Mouse (Mus musculus) neural tube, embryonic 13.5 days (tissue): ENCODE measurements around the gene 0610009B22Rik. TPM values are rescaled to one million over a fixed set of nuclear protein-coding genes. Genes with fewer than 3 reads are reported as not detected.
"Not testable (repeated sequence)": the region's sequence is repeated elsewhere in the genome, so short reads cannot be mapped to it uniquely, and the experiment has no call there.

Experiments used
- ATAC-seq: fragments of 200-750 bp; cut with Nextera tagmentation; 2 replicates; pipeline ENCODE4 v1.8.0; 2017; ENCODE audit warnings: low read depth, mild to moderate bottlenecking, moderate TSS enrichment, moderate library complexity
- H3K27ac ChIP-seq: fragments of 300-500 bp; sonication (generic); replicated peaks from 2 replicates; pipeline ENCODE4 v1.5.1; 2015; ENCODE audit warnings: moderate library complexity, mild to moderate bottlenecking, inconsistent platforms
- H3K27me3 ChIP-seq: fragments of 300-500 bp; sonication (generic); 2 replicates; pipeline ENCODE4 v1.6.1; 2015; ENCODE audit warnings: mild to moderate bottlenecking, inconsistent platforms
- H3K36me3 ChIP-seq: fragments of 300-500 bp; sonication (generic); 2 replicates; pipeline ENCODE4 v1.6.1; 2015; ENCODE audit warnings: mild to moderate bottlenecking, inconsistent platforms
- H3K4me1 ChIP-seq: fragments of 300-500 bp; sonication (generic); replicated peaks from 2 replicates; pipeline ENCODE4 v1.6.1; 2015; ENCODE audit warnings: inconsistent platforms
- H3K4me2 ChIP-seq: fragments of 300-500 bp; sonication (generic); 2 replicates; pipeline ENCODE4 v1.6.1; 2015; ENCODE audit warnings: inconsistent platforms, mild to moderate bottlenecking, moderate library complexity
- H3K4me3 ChIP-seq: fragments of 300-500 bp; sonication (generic); 2 replicates; pipeline ENCODE4 v1.5.1; 2015; ENCODE audit warnings: mild to moderate bottlenecking, inconsistent platforms
- H3K9ac ChIP-seq: fragments of 300-500 bp; sonication (generic); 2 replicates; pipeline ENCODE4 v1.6.1; 2015; ENCODE audit warnings: moderate library complexity, mild to moderate bottlenecking, inconsistent platforms
- H3K9me3 ChIP-seq: fragments of 300-500 bp; sonication (generic); 2 replicates; pipeline ENCODE4 v1.6.1; 2016; ENCODE audit warnings: inconsistent platforms
- WGBS: fragments of 180-500 bp; shearing (Covaris S2); methylation state at CpG from one replicate; pipeline ENCODE4 v1.1.7; 2015; 5-methylcytosine and 5-hydroxymethylcytosine counted together
- polyA plus RNA-seq: library from polyadenylated mRNA; unstranded; fragments of >200 nt; fragmentation: Nextera tagmentation; extraction: Ambion mirVana; gene quantifications from 2 replicates; pipeline ENCODE4 v1.2.1, GENCODE M21; 2015

0610009B22Rik gene
- polyA plus RNA-seq, 1 experiment from 2014 or later = 136 TPM

GRCm38 (mm10) chr11:51681324-51681975, 7.2 kb downstream of the 0610009B22Rik start:
- 39% methylated on average over 13 of the region's 13 CpGs for WGBS
- H3K27ac ChIP-seq = no peak overlapping the region
- no peaks in the 10 kb centered on the region for H3K9me3 ChIP-seq
- H3K36me3 ChIP-seq = peaks cover 13% of the 10 kb centered on the region; the same call in 1 of the 2 replicates
- no peak; the same call in 1 of the 2 replicates for ATAC-seq
- no peaks in the 10 kb centered on the region for H3K4me1 ChIP-seq
- H3K9ac ChIP-seq = no peak overlapping the region
- no peaks in the 10 kb centered on the region for H3K27me3 ChIP-seq
- no peak overlapping the region for H3K4me2 ChIP-seq
- H3K4me3 ChIP-seq = no peak overlapping the region

DNA sequence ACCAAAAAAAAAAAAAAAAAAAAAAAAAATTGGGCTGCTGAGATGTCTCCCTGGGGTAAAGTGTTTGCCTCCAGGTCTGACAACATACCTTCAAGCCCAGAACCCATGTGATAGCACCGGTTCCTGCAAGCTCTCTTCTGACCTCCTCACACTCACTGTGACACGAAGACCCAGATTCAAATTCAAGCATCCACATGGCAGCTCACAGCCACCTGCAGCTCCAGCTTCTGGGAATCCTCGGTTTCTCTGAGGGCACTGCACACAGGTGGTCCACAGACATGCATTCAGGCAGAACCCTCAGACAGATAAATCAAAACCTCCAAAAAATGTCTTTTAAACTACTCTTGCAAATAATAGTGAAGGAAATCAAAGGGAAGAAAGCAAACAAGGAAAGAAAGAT, 9.2 kb downstream of the 0610009B22Rik start:
- no peaks in the 10 kb centered on the region for H3K4me1 ChIP-seq
- H3K4me2 ChIP-seq = no peak overlapping the region
- no peak overlapping the region for H3K4me3 ChIP-seq
- H3K36me3 ChIP-seq = peaks cover under 1% of the 10 kb centered on the region; the same call in 1 of the 2 replicates
- no peaks in the 10 kb centered on the region for H3K9me3 ChIP-seq
- H3K9ac ChIP-seq = no peak overlapping the region
- no peak overlapping the region for H3K27ac ChIP-seq
- ATAC-seq = no peak
- no peaks in the 10 kb centered on the region for H3K27me3 ChIP-seq
- 73% methylated on average over 3 of the region's 3 CpGs for WGBS

- WGBS = 65% methylated on average over 6 of the region's 6 CpGs
- ATAC-seq = no peak
Measured at GRCm38 (mm10) chr11:51677737-51678418, 10.8 kb downstream of the 0610009B22Rik start.

GRCm38 (mm10) chr11:51675386-51675785, 13.3 kb downstream of the 0610009B22Rik start:
- H3K4me2 ChIP-seq = no peak overlapping the region
- no peak overlapping the region for H3K9ac ChIP-seq
- no peaks in the 10 kb centered on the region for H3K36me3 ChIP-seq
- H3K4me1 ChIP-seq = no peaks in the 10 kb centered on the region
- H3K27me3 ChIP-seq = no peaks in the 10 kb centered on the region
- H3K9me3 ChIP-seq = no peaks in the 10 kb centered on the region
- H3K4me3 ChIP-seq = no peak overlapping the region
- H3K27ac ChIP-seq = no peak overlapping the region
- 75% methylated on average over 5 of the region's 5 CpGs for WGBS
- no peak for ATAC-seq

More at GRCm38 (mm10) chr11:51677737-51678418, 10.8 kb downstream of the 0610009B22Rik start:
- Histone ChIP-seq H3K9me3 (no peaks in the 10 kb centered on the region), H3K9ac (no peak overlapping the region), H3K36me3 (no peaks in the 10 kb centered on the region), H3K27me3 (no peaks in the 10 kb centered on the region), H3K27ac (no peak overlapping the region), H3K4me1 (no peaks in the 10 kb centered on the region), H3K4me3 (no peak overlapping the region), H3K4me2 (no peak overlapping the region)

DNA sequence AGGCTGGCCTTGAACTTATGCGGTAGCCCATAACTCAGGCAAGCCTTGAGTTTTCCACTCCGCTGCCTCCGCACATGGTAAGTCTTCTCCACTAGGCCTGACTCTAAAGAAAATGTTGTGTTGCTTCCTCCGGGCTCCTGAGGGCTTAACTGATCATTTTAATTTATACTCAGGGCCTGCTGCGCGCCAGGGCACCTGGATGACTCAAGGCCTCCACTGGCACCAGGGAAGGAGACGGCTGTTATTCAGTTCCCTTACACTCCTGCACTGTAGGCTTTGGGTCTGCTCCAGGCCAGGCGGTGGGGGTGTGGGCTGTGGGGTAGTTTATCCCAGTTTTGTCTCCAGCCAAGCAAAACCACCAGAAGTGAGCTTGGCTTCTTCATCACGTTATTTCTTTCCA, 15.4 kb downstream of the 0610009B22Rik start:
- no peak for ATAC-seq
- Histone ChIP-seq H3K27me3 (no peaks in the 10 kb centered on the region), H3K27ac (no peak overlapping the region), H3K4me3 (no peak overlapping the region), H3K4me1 (no peaks in the 10 kb centered on the region), H3K9ac (no peak overlapping the region), H3K4me2 (no peak overlapping the region), H3K36me3 (no peaks in the 10 kb centered on the region), H3K9me3 (no peaks in the 10 kb centered on the region)
- 81% methylated on average over 9 of the region's 9 CpGs for WGBS

DNA sequence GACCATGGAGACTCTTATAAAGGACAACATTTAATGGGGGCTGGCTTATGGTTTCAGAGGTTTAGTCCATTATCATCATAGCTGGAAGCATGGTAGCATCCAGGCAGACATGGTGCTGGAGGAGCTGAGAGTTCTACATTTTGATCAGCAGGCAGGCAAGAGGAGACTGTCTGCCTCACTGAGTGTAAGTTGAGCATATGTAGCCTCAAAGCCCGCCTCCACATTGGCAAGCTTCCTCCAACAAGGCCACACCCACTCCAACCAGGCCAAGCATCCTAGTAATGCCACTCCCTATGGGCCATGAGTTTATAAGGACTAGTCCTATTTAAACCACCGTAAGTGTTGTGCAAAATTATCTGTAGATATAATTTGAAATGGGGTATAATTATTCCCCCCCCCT, 17.3 kb downstream of the 0610009B22Rik start:
- H3K27ac ChIP-seq = no peak overlapping the region
- H3K27me3 ChIP-seq = no peaks in the 10 kb centered on the region
- no peaks in the 10 kb centered on the region for H3K9me3 ChIP-seq
- no peak overlapping the region for H3K4me3 ChIP-seq
- no peak overlapping the region for H3K9ac ChIP-seq
- H3K36me3 ChIP-seq = no peaks in the 10 kb centered on the region
- no peaks in the 10 kb centered on the region for H3K4me1 ChIP-seq
- no peak overlapping the region for H3K4me2 ChIP-seq
- ATAC-seq = no peak
- WGBS = 83% methylated on average over 2 of the region's 2 CpGs

DNA sequence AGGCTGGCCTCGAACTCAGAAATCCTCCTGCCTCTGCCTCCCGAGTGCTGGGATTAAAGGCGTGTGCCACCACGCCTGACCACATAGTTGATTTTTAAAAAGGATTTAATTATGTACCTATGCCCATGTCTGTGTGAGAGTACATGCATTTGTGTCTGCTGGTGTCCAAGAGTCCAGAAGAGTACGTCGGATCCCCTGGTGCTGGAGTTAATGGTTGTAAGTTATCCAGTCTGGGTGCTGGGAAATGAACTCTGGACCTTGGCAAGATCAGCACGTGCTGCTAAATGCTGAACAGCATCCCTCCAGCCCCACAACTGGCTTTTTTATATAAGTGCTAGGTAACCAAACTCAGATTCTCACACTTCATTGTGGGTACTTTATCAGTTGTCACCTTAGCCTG, 17.8 kb downstream of the 0610009B22Rik start:
- Histone ChIP-seq H3K27ac (no peak overlapping the region), H3K9me3 (no peaks in the 10 kb centered on the region), H3K4me3 (no peak overlapping the region), H3K4me2 (no peak overlapping the region), H3K36me3 (no peaks in the 10 kb centered on the region), H3K27me3 (no peaks in the 10 kb centered on the region), H3K9ac (no peak overlapping the region), H3K4me1 (no peaks in the 10 kb centered on the region)
- no peak for ATAC-seq
- 96% methylated on average over 7 of the region's 7 CpGs for WGBS

GRCm38 (mm10) chr11:51664747-51665146, 23.9 kb downstream of the 0610009B22Rik start:
- H3K36me3 ChIP-seq, H3K9ac ChIP-seq, H3K9me3 ChIP-seq, H3K4me1 ChIP-seq, H3K27ac ChIP-seq, H3K4me3 ChIP-seq, H3K4me2 ChIP-seq, ATAC-seq, H3K27me3 ChIP-seq: not testable (repeated sequence)
- 95% methylated on average over 7 of the region's 7 CpGs for WGBS

DNA sequence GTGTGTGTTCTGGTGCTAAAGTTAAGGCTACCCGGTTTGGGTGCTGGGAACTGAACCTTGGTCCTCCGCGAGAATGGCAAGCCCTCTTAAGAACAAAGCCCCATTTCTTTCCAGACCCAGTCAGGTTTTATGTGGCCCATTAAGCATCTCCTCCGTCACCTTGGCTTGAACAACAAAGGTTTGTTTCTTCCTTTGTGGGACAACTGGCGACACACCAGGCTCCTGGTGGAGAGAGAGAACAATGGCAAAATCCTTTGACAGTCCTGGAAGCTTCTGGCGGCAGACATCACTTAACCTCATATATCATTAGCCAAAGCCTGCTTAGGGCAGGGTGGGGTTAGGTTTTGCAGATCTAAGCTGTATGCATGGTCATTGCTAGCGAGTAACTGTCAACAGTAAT, 26.0 kb downstream of the 0610009B22Rik start:
- Histone ChIP-seq H3K4me2 (no peak overlapping the region), H3K36me3 (no peaks in the 10 kb centered on the region), H3K9me3 (no peaks in the 10 kb centered on the region), H3K27ac (no peak overlapping the region), H3K9ac (no peak overlapping the region), H3K27me3 (no peaks in the 10 kb centered on the region), H3K4me3 (no peak overlapping the region), H3K4me1 (peaks cover 12% of the 10 kb centered on the region)
- 59% methylated on average over 7 of the region's 7 CpGs for WGBS
- no peak for ATAC-seq

GRCm38 (mm10) chr11:51661867-51662365, 26.8 kb downstream of the 0610009B22Rik start:
- Histone ChIP-seq H3K9ac (no peak overlapping the region), H3K4me3 (no peak overlapping the region), H3K36me3 (no peaks in the 10 kb centered on the region), H3K27me3 (no peaks in the 10 kb centered on the region), H3K4me2 (no peak overlapping the region), H3K27ac (no peak overlapping the region), H3K4me1 (peaks cover 12% of the 10 kb centered on the region), H3K9me3 (no peaks in the 10 kb centered on the region)
- 83% methylated on average over 16 of the region's 16 CpGs for WGBS
- ATAC-seq = no peak

DNA sequence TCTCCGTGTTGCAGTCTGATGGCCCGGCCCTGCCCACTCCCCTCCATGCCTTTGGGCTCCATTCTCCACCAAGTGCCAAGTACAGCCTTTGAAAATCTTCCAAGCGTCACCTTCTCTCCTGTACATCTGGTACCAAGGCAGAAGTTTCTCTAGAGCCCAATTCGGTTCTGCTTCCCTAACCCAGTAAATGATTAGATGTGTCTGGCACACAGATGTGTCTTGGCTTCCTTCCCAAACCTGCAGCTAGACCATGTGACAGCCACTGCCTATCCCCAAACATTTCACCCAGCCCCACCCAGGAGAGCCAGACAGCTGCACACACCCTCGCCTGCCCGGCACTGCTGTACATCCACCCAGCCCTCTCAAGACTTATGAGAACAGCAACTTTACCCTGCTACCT, 30.0 kb downstream of the 0610009B22Rik start:
- Histone ChIP-seq H3K9ac (no peak overlapping the region), H3K9me3 (no peaks in the 10 kb centered on the region), H3K36me3 (no peaks in the 10 kb centered on the region), H3K27me3 (no peaks in the 10 kb centered on the region), H3K27ac (peak overlapping the region; percentile 57), H3K4me3 (no peak overlapping the region), H3K4me1 (peaks cover 12% of the 10 kb centered on the region), H3K4me2 (no peak overlapping the region)
- WGBS = 50% methylated on average over 6 of the region's 6 CpGs
- ATAC-seq = peak; percentile 82

DNA sequence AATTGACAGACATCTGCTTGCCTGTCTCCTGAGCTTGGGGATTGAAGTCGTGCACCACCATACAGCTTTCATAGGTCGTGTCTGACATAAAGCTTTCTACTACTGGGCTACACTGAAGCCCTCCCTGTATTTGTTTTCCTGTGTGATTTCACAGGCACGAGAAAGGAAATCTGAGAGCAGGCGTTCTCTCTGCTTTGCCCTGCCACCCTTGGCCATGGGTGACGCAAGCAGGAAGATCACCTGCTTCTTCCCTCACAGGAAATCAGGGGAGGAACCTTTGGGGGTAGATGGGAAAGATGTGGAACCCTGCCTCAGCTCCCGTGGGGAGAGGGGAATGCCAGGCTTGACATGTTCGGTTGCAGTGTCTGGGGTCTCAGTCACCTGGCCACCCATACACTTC, 30.4 kb downstream of the 0610009B22Rik start:
- H3K36me3 ChIP-seq = no peaks in the 10 kb centered on the region
- no peaks in the 10 kb centered on the region for H3K27me3 ChIP-seq
- 0 out of 2 replicates have a peak, but pooled peaks have one; percentile 2 for ATAC-seq
- WGBS = 69% methylated on average over 7 of the region's 7 CpGs
- no peak overlapping the region for H3K9ac ChIP-seq
- H3K4me2 ChIP-seq = no peak overlapping the region
- H3K4me3 ChIP-seq = no peak overlapping the region
- no peaks in the 10 kb centered on the region for H3K9me3 ChIP-seq
- peak overlapping the region; percentile 57 for H3K27ac ChIP-seq
- H3K4me1 ChIP-seq = peaks cover 12% of the 10 kb centered on the region
